Mouse (Mus musculus) olfactory bulb, adult 2 months (tissue): ENCODE results near the gene Cgnl1. TPM values are rescaled to one million over a fixed set of nuclear protein-coding genes. Genes with fewer than 3 reads are reported as not detected.
"Not testable (repeated sequence)": the region's sequence is repeated elsewhere in the genome, so short reads cannot be mapped to it uniquely, and the experiment has no call there.

Source experiments
- H3K27ac ChIP-seq: fragments of 200-500 bp; 2 replicates; pipeline ENCODE4 v1.5.1; 2012; ENCODE audit warnings: low read depth, low read length; ENCODE audit not compliant: insufficient read depth
- H3K4me1 ChIP-seq: fragments of 200-500 bp; 2 replicates; pipeline ENCODE4 v1.6.1; 2012; ENCODE audit warnings: low read length; ENCODE audit not compliant: control insufficient read depth, insufficient read depth
- H3K4me3 ChIP-seq: fragments of 200-500 bp; 2 replicates; pipeline ENCODE4 v1.5.1; 2012; ENCODE audit warnings: mild to moderate bottlenecking, low read depth, low read length, moderate library complexity; ENCODE audit not compliant: insufficient read depth
- CTCF ChIP-seq: fragments of 200-500 bp; IDR thresholded peaks from 2 replicates; pipeline ENCODE4 v1.5.1; 2012; ENCODE audit warnings: low read depth, mild to moderate bottlenecking, low read length, moderate library complexity; ENCODE audit not compliant: insufficient read depth
- POLR2A ChIP-seq: fragments of 200-500 bp; IDR thresholded peaks from 2 replicates; pipeline ENCODE4 v1.6.1; 2012; ENCODE audit warnings: mild to moderate bottlenecking, low read depth, low read length, moderate library complexity; ENCODE audit not compliant: insufficient read depth
- WGBS: fragments of 180-500 bp; shearing (Covaris S2); methylation state at CpG from one replicate; pipeline ENCODE4 v1.1.7; 2018; 5-methylcytosine and 5-hydroxymethylcytosine counted together
- polyA plus RNA-seq: library from polyadenylated mRNA; stranded (reverse); fragments of >200 nt; gene quantifications from 2 replicates; pipeline ENCODE4 v1.2.4, GENCODE M21; 2012; ENCODE audit warnings: low replicate concordance; ENCODE audit not compliant: missing spikeins, insufficient read depth, insufficient read length

The Cgnl1 gene
- polyA plus RNA-seq, 1 experiment = not detected

- 67% methylated on average over 3 of the region's 3 CpGs for WGBS
- Histone ChIP-seq H3K4me1 (no peaks in the 10 kb centered on the region), H3K27ac (no peak overlapping the region), H3K4me3 (no peak overlapping the region)
- TF ChIP-seq CTCF = no peak
- TF ChIP-seq POLR2A = no peak
Observed at GRCm38 (mm10) chr9:71622593-71622992, 148.8 kb downstream of the Cgnl1 start.

GRCm38 (mm10) chr9:71621968-71622367 is 149.4 kb downstream of the Cgnl1 start:
- TF ChIP-seq POLR2A (no peak), CTCF (no peak)
- Histone ChIP-seq H3K4me3 (no peak overlapping the region), H3K27ac (no peak overlapping the region), H3K4me1 (no peaks in the 10 kb centered on the region)
- WGBS = 90% methylated on average over 4 of the region's 4 CpGs

- 92% methylated on average over 5 of the region's 5 CpGs for WGBS
- not testable (repeated sequence) for H3K4me1 ChIP-seq
Observed at GRCm38 (mm10) chr9:71620116-71620515, 151.3 kb downstream of the Cgnl1 start.

GRCm38 (mm10) chr9:71617363-71617762 is 154.0 kb downstream of the Cgnl1 start:
- Histone ChIP-seq H3K4me1 (no peaks in the 10 kb centered on the region), H3K4me3 (no peak overlapping the region), H3K27ac (no peak overlapping the region)
- TF ChIP-seq POLR2A (no peak), CTCF (peak; percentile 19; the same call in 1 of the 2 replicates)
- 65% methylated on average over 8 of the region's 8 CpGs for WGBS

More at GRCm38 (mm10) chr9:71620116-71620515, 151.3 kb downstream of the Cgnl1 start:
- H3K4me3 ChIP-seq, H3K27ac ChIP-seq: not testable (repeated sequence)

GRCm38 (mm10) chr9:71616185-71616584 is 155.2 kb downstream of the Cgnl1 start:
- 5% methylated on average over 3 of the region's 3 CpGs for WGBS
- H3K27ac ChIP-seq = no peak overlapping the region
- no peaks in the 10 kb centered on the region for H3K4me1 ChIP-seq
- H3K4me3 ChIP-seq = no peak overlapping the region
- TF ChIP-seq POLR2A (no peak), CTCF (no peak)

GRCm38 (mm10) chr9:71614643-71615042 is 156.8 kb downstream of the Cgnl1 start:
- 28% methylated on average over 2 of the region's 2 CpGs for WGBS
- TF ChIP-seq CTCF = peak; percentile 42
- TF ChIP-seq POLR2A = no peak
- H3K4me1 ChIP-seq = no peaks in the 10 kb centered on the region

GRCm38 (mm10) chr9:71612981-71613380 is 158.4 kb downstream of the Cgnl1 start:
- WGBS = 94% methylated on average over 6 of the region's 6 CpGs
- Histone ChIP-seq H3K27ac (no peak overlapping the region), H3K4me1 (no peaks in the 10 kb centered on the region), H3K4me3 (no peak overlapping the region)
- no peak for TF ChIP-seq POLR2A

More at GRCm38 (mm10) chr9:71614643-71615042, 156.8 kb downstream of the Cgnl1 start:
- no peak overlapping the region for H3K27ac ChIP-seq
- H3K4me3 ChIP-seq = no peak overlapping the region

GRCm38 (mm10) chr9:71611876-71612275 is 159.5 kb downstream of the Cgnl1 start:
- WGBS = 75% methylated on average over 4 of the region's 4 CpGs
- TF ChIP-seq POLR2A (no peak), CTCF (no peak)
- H3K4me1 ChIP-seq = no peaks in the 10 kb centered on the region

GRCm38 (mm10) chr9:71609010-71609409 is 162.4 kb downstream of the Cgnl1 start:
- no peak overlapping the region for H3K27ac ChIP-seq
- TF ChIP-seq CTCF = no peak
- TF ChIP-seq POLR2A = no peak
- no peak overlapping the region for H3K4me3 ChIP-seq
- 86% methylated on average over 6 of the region's 6 CpGs for WGBS
- H3K4me1 ChIP-seq = no peaks in the 10 kb centered on the region

More at GRCm38 (mm10) chr9:71611876-71612275, 159.5 kb downstream of the Cgnl1 start:
- H3K27ac ChIP-seq = no peak overlapping the region
- H3K4me3 ChIP-seq = no peak overlapping the region

GRCm38 (mm10) chr9:71606296-71607057 is 164.9 kb downstream of the Cgnl1 start:
- no peaks in the 10 kb centered on the region for H3K4me1 ChIP-seq
- no peak overlapping the region for H3K4me3 ChIP-seq
- H3K27ac ChIP-seq = no peak overlapping the region
- TF ChIP-seq POLR2A = no peak
- TF ChIP-seq CTCF = no peak
- WGBS = 83% methylated on average over 13 of the region's 13 CpGs
